Mouse (Mus musculus) left cerebral cortex, postnatal 4 days (tissue): ENCODE data around the gene Brd7. TPM values are rescaled to one million over a fixed set of nuclear protein-coding genes. Genes with fewer than 3 reads are reported as not detected.

Experiments used
- DNase-seq: peaks from one replicate; pipeline ENCODE4 v3.0.0-alpha.2; 2022
- intact Hi-C: fragments of 180-260 bp; cut with DNase I; formaldehyde crosslinking; loops from one replicate; pipeline ENCODE4 v1.15.1; 2025
- total RNA-seq, 2 experiments: library from RNA; stranded (reverse); gene quantifications; 2 replicates each; pipeline ENCODE4 v1.2.3; 2021

Gene Brd7
- total RNA-seq, 2 experiments from 2014 or later = 63.8 to 76.9 TPM

- DNase-seq = no peak
- intact Hi-C loops = no loop called here
These were observed 73.3 kb downstream of the Brd7 start for GRCm38 (mm10) chr8:88288622-88289242.

- intact Hi-C loops = no loop called here
- no peak for DNase-seq
These were observed 75.5 kb downstream of the Brd7 start for GRCm38 (mm10) chr8:88286421-88286960.

- intact Hi-C loops = no loop called here
- DNase-seq = no peak
These were observed 76.3 kb downstream of the Brd7 start for GRCm38 (mm10) chr8:88285469-88286356.

GRCm38 (mm10) chr8:88284738-88285137, 77.3 kb downstream of the Brd7 start:
- no peak for DNase-seq
- intact Hi-C loops = no loop called here

GRCm38 (mm10) chr8:88283243-88284115, 78.5 kb downstream of the Brd7 start:
- intact Hi-C loops = no loop called here
- DNase-seq = no peak

- intact Hi-C loops = no loop called here
- DNase-seq = no peak
These were observed 79.3 kb downstream of the Brd7 start for GRCm38 (mm10) chr8:88282684-88283083.

Other genes starting within 250 kb of the Brd7 start
- gene Cnep1r1, start 243.4 kb downstream of the Brd7 start, total RNA-seq = 10 to 100 TPM; 34.3 to 35.9 TPM
- gene Heatr3, start 224.3 kb downstream of the Brd7 start, total RNA-seq = 10 to 100 TPM; 34.3 to 34.9 TPM
- gene Tent4b, start 163.0 kb downstream of the Brd7 start, total RNA-seq = 10 to 100 TPM; 40.5 to 45.4 TPM
- 10 to 100 TPM; 10.1 TPM for gene Adcy7, start 89.8 kb downstream of the Brd7 start, total RNA-seq
- gene Nkd1, start 159.2 kb upstream of the Brd7 start, total RNA-seq = 10 to 100 TPM; 22.5 to 25.7 TPM